Mouse (Mus musculus): ENCODE measurements around the gene Zfp622. TPM values are rescaled to one million over a fixed set of nuclear protein-coding genes. Genes with fewer than 3 reads are reported as not detected.

Gene Zfp622
- polyA plus RNA-seq, 1 experiment = 89.1 TPM

DNA sequence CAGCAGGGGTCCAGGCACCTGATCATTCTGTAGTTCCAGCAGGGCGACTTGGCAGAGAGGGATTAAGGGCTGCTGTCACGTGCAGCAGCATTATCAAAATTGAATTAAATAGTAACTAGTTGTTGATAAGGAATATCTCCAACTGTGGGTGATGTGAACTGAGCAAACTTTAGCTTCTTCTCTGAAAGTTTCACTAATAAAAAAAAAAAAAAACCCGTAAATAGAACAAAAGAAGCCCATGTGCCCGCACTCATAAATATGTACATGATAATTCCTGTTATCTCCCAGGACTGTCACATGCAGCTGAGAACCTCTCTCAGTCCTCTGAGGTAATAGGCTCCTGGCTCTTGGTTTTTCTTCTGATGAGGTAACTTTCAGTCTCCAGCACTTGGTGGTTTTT is 41.8 kb upstream of the Zfp622 start:
- H3K4me3 ChIP-seq (ENCODE audit: insufficient read depth, poor library complexity, severe bottlenecking) = no peak overlapping the region
- no peaks in the 10 kb centered on the region for H3K27me3 ChIP-seq (ENCODE audit: control insufficient read depth, insufficient read depth, insufficient read length)
- H3K79me3 ChIP-seq (ENCODE audit: low read depth) = peaks cover 2% of the 10 kb centered on the region
- H3K79me2 ChIP-seq (ENCODE audit: control insufficient read depth, insufficient read depth) = no peaks in the 10 kb centered on the region
- TF ChIP-seq USF1 (IDR thresholded peaks at IDR 0.05; ENCODE audit: low read depth) (no peak), MAX (IDR thresholded peaks at IDR 0.05) (no peak), MYOD1 (IDR thresholded peaks at IDR 0.05; ENCODE audit: control insufficient read depth, insufficient read length, low read depth) (no peak), MYOG (IDR thresholded peaks at IDR 0.05; ENCODE audit: control insufficient read depth, extremely low read depth, insufficient read length) (no peak), CTCF (IDR thresholded peaks at IDR 0.05; ENCODE audit: control insufficient read depth, insufficient read depth, insufficient read length) (no peak)
- no peak overlapping the region for H3ac ChIP-seq (ENCODE audit: control insufficient read depth, insufficient read length, low read depth)
- no peaks in the 10 kb centered on the region for H3K36me3 ChIP-seq (ENCODE audit: control insufficient read depth, insufficient read depth)

DNA sequence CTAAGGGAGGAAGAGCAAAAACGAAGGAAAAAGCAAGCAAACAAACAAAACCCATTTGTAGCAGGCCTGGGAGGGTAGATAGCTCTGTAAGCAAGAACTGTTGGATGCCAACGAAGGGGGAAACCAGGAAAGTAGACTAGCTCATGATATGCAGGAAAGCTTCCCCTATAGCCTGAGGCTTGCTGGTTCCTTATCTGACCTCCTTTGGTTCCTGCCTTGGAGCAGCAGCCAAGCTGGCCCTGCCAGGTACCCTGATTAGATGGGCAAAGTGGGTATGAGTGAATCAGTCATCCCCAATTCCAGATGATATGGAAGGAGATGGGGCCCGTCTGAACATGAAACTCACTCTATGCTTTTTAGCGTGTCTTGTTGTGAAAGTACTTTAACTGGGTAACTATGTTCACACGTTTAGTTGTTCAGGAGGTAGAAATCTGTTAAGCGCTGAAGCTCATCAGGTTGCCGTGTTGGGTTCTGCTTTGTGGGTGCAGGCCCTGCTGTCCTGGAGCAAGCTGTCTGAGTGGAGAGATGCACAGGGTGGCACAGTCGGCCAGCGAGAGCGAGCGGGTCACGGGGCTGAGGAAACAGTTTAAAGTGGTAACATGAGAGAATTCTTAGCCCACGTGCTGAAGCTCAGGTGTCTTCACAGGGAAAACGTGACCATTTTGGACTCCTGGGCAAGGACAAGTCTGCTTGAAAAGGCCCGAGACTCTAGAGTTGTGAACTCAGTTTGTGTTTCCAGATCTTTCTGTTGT is 40.6 kb upstream of the Zfp622 start:
- Histone ChIP-seq H3ac (ENCODE audit: control insufficient read depth, insufficient read length, low read depth) (no peak overlapping the region), H3K27me3 (ENCODE audit: control insufficient read depth, insufficient read depth, insufficient read length) (no peaks in the 10 kb centered on the region), H3K4me3 (ENCODE audit: insufficient read depth, poor library complexity, severe bottlenecking) (no peak overlapping the region), H3K79me3 (ENCODE audit: low read depth) (peaks cover 2% of the 10 kb centered on the region), H3K79me2 (ENCODE audit: control insufficient read depth, insufficient read depth) (no peaks in the 10 kb centered on the region), H3K36me3 (ENCODE audit: control insufficient read depth, insufficient read depth) (no peaks in the 10 kb centered on the region)
- TF ChIP-seq CTCF (IDR thresholded peaks at IDR 0.05; ENCODE audit: control insufficient read depth, insufficient read depth, insufficient read length) (no peak), FOSL1 (IDR thresholded peaks at IDR 0.05; ENCODE audit: insufficient read depth, low read length, poor library complexity, severe bottlenecking) (no peak), MYOD1 (IDR thresholded peaks at IDR 0.05; ENCODE audit: control insufficient read depth, insufficient read length, low read depth) (no peak), CEBPB (IDR thresholded peaks at IDR 0.05; ENCODE audit: low read depth) (no peak), MYOG (IDR thresholded peaks at IDR 0.05; ENCODE audit: control insufficient read depth, extremely low read depth, insufficient read length) (no peak), MAX (IDR thresholded peaks at IDR 0.05) (no peak), USF1 (IDR thresholded peaks at IDR 0.05; ENCODE audit: low read depth) (no peak)

DNA sequence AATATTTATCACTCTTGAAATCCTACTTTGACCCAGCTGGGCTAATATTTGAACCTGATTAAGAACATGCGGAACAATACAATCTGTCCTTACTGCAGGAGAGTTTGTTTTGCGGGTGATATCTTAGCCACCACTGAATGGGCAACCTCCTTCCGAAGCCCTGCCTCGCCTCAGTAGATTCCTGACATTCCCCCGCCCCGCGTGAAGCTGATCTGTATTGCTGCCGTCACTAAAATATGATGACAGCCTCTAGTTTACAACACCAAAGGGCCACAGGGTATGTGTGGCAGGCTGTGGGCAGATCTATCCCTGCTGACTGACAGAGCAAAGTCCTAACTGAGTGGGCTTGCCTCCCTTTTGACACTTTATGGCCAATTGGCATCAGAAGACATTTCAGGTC is 38.9 kb upstream of the Zfp622 start:
- no peak for TF ChIP-seq FOSL1 (IDR thresholded peaks at IDR 0.05; ENCODE audit: insufficient read depth, low read length, poor library complexity, severe bottlenecking)
- TF ChIP-seq MYOD1 (IDR thresholded peaks at IDR 0.05; ENCODE audit: control insufficient read depth, insufficient read length, low read depth) = no peak
- no peak for TF ChIP-seq MYOG (IDR thresholded peaks at IDR 0.05; ENCODE audit: control insufficient read depth, extremely low read depth, insufficient read length)
- TF ChIP-seq MAX (IDR thresholded peaks at IDR 0.05) = no peak
- TF ChIP-seq CTCF (IDR thresholded peaks at IDR 0.05; ENCODE audit: control insufficient read depth, insufficient read depth, insufficient read length) = no peak
- no peak for TF ChIP-seq CEBPB (IDR thresholded peaks at IDR 0.05; ENCODE audit: low read depth)
- no peak for TF ChIP-seq USF1 (IDR thresholded peaks at IDR 0.05; ENCODE audit: low read depth)
- H3K79me3 ChIP-seq (ENCODE audit: low read depth) = peaks cover 2% of the 10 kb centered on the region

DNA sequence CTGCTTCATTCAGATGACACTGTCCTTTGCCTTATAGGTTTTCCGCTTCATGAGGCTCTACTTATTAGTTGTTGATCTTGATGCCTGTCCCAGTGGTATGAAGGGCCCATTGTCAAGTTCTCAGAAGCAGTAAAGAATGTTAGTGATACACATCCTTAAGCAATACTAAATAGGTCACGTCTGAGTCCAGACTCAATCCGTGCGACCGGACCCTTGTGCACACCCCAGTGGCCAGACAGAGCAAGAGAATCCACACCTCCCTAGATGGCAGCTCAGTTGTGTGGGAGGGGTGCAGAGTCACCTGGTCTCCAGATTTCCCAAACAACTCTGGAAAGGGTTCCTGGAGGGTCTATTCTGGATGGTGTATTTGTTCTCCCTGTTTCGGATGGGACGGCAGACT is 37.7 kb upstream of the Zfp622 start:
- H3K4me3 ChIP-seq (ENCODE audit: insufficient read depth, poor library complexity, severe bottlenecking) = no peak overlapping the region
- no peaks in the 10 kb centered on the region for H3K27me3 ChIP-seq (ENCODE audit: control insufficient read depth, insufficient read depth, insufficient read length)
- H3K79me2 ChIP-seq (ENCODE audit: control insufficient read depth, insufficient read depth) = peaks cover 17% of the 10 kb centered on the region
- TF ChIP-seq FOSL1 (IDR thresholded peaks at IDR 0.05; ENCODE audit: insufficient read depth, low read length, poor library complexity, severe bottlenecking) = no peak
- no peak for TF ChIP-seq USF1 (IDR thresholded peaks at IDR 0.05; ENCODE audit: low read depth)
- TF ChIP-seq MYOD1 (IDR thresholded peaks at IDR 0.05; ENCODE audit: control insufficient read depth, insufficient read length, low read depth) = no peak
- H3K36me3 ChIP-seq (ENCODE audit: control insufficient read depth, insufficient read depth) = no peaks in the 10 kb centered on the region
- H3ac ChIP-seq (ENCODE audit: control insufficient read depth, insufficient read length, low read depth) = no peak overlapping the region
- peaks cover 2% of the 10 kb centered on the region for H3K79me3 ChIP-seq (ENCODE audit: low read depth)

More for the DNA sequence above, 38.9 kb upstream of the Zfp622 start:
- Histone ChIP-seq H3K27me3 (ENCODE audit: control insufficient read depth, insufficient read depth, insufficient read length) (no peaks in the 10 kb centered on the region), H3K79me2 (ENCODE audit: control insufficient read depth, insufficient read depth) (peaks cover 7% of the 10 kb centered on the region), H3K4me3 (ENCODE audit: insufficient read depth, poor library complexity, severe bottlenecking) (no peak overlapping the region), H3ac (ENCODE audit: control insufficient read depth, insufficient read length, low read depth) (no peak overlapping the region), H3K36me3 (ENCODE audit: control insufficient read depth, insufficient read depth) (no peaks in the 10 kb centered on the region)

DNA sequence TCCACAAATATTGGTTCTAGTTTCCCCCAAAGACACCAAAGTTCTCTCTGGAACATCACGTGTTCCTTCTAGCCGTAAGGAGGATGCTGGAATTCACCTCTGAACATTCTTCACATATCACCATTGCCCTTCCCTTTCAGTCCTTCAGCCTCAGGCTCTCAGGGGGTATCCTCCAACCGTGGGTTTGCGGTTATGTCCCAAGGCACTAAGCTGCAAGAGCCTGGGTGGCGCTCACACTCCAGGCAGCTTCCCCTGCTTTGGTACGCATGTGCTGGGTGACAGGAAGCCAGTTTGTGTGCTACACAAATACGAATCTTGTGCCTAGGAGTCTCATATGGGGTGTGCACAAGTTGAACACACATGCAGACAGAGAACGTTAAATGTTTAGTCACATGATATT is 36.8 kb upstream of the Zfp622 start:
- Histone ChIP-seq H3K4me3 (ENCODE audit: insufficient read depth, poor library complexity, severe bottlenecking) (no peak overlapping the region), H3K36me3 (ENCODE audit: control insufficient read depth, insufficient read depth) (no peaks in the 10 kb centered on the region), H3K27me3 (ENCODE audit: control insufficient read depth, insufficient read depth, insufficient read length) (no peaks in the 10 kb centered on the region), H3ac (ENCODE audit: control insufficient read depth, insufficient read length, low read depth) (no peak overlapping the region), H3K79me3 (ENCODE audit: low read depth) (peaks cover 2% of the 10 kb centered on the region), H3K79me2 (ENCODE audit: control insufficient read depth, insufficient read depth) (peaks cover 17% of the 10 kb centered on the region)
- no peak for TF ChIP-seq MAX (IDR thresholded peaks at IDR 0.05)
- no peak for TF ChIP-seq CEBPB (IDR thresholded peaks at IDR 0.05; ENCODE audit: low read depth)
